Mouse (Mus musculus) urinary bladder, adult 2 months (tissue): ENCODE data around the gene Kmt5b. TPM values are rescaled to one million over a fixed set of nuclear protein-coding genes. Genes with fewer than 3 reads are reported as not detected.

ENCODE experiments used
- DNase-seq: peaks from one replicate; pipeline ENCODE4 v3.0.0; 2022; ENCODE audit warnings: low spot score
- polyA plus RNA-seq: library from polyadenylated mRNA; depleted of rRNA; stranded (reverse); fragments of >200 nt; gene quantifications from 2 replicates; pipeline ENCODE4 v1.2.3, GENCODE M21; 2012; rRNA removed

Gene Kmt5b
- polyA plus RNA-seq = 25.6 and 28.7 TPM in 2 replicates

- no peak for DNase-seq
Observed at GRCm38 (mm10) chr19:3767276-3767780, at the start of gene Kmt5b. TSS of gene Kmt5b (plus strand) at chr19:3767421.

GRCm38 (mm10) chr19:3718481-3719361 lies 48.5 kb upstream of the Kmt5b start:
- DNase-seq = peak; percentile 39

- DNase-seq = peak; percentile 66
Observed at GRCm38 (mm10) chr19:3719362-3719891, 47.8 kb upstream of the Kmt5b start.

- no peak for DNase-seq
Observed at GRCm38 (mm10) chr19:3723170-3723569, 44.1 kb upstream of the Kmt5b start.

GRCm38 (mm10) chr19:3723904-3724303 lies 43.3 kb upstream of the Kmt5b start:
- no peak for DNase-seq

GRCm38 (mm10) chr19:3724779-3725178 lies 42.4 kb upstream of the Kmt5b start:
- DNase-seq = no peak

- no peak for DNase-seq
Observed at GRCm38 (mm10) chr19:3728901-3729300, 38.3 kb upstream of the Kmt5b start.

GRCm38 (mm10) chr19:3730781-3731646 lies 36.2 kb upstream of the Kmt5b start:
- no peak for DNase-seq

GRCm38 (mm10) chr19:3736001-3736400 lies 31.2 kb upstream of the Kmt5b start:
- no peak for DNase-seq

GRCm38 (mm10) chr19:3739650-3740049 lies 27.6 kb upstream of the Kmt5b start:
- no peak for DNase-seq

GRCm38 (mm10) chr19:3742716-3743115 lies 24.5 kb upstream of the Kmt5b start:
- DNase-seq = no peak

- no peak for DNase-seq
Observed at GRCm38 (mm10) chr19:3743362-3743761, 23.9 kb upstream of the Kmt5b start.

- DNase-seq = peak; percentile 48
Observed at GRCm38 (mm10) chr19:3743851-3744512, 23.2 kb upstream of the Kmt5b start.

GRCm38 (mm10) chr19:3752621-3753239 lies 14.5 kb upstream of the Kmt5b start:
- no peak for DNase-seq

- DNase-seq = no peak
Observed at GRCm38 (mm10) chr19:3753240-3753633, 14.0 kb upstream of the Kmt5b start.

GRCm38 (mm10) chr19:3753738-3754137 lies 13.5 kb upstream of the Kmt5b start:
- no peak for DNase-seq

- DNase-seq = no peak
Observed at GRCm38 (mm10) chr19:3757861-3758260, 9.4 kb upstream of the Kmt5b start.

GRCm38 (mm10) chr19:3765221-3765820 lies 1.9 kb upstream of the Kmt5b start:
- DNase-seq = no peak

GRCm38 (mm10) chr19:3766378-3766777 lies 843 bp upstream of the Kmt5b start:
- no peak for DNase-seq

- DNase-seq = peak; percentile 96
Observed at GRCm38 (mm10) chr19:3767781-3768696, 818 bp downstream of the Kmt5b start.
